Mouse (Mus musculus) WW6 (cell line): ENCODE measurements around the gene Sgsm2.

Experiments used
- DNase-seq: peaks from one replicate; pipeline ENCODE4 v3.0.0-alpha.2; 2013; ENCODE audit warnings: low read depth, low spot score

Gene Sgsm2

DNA sequence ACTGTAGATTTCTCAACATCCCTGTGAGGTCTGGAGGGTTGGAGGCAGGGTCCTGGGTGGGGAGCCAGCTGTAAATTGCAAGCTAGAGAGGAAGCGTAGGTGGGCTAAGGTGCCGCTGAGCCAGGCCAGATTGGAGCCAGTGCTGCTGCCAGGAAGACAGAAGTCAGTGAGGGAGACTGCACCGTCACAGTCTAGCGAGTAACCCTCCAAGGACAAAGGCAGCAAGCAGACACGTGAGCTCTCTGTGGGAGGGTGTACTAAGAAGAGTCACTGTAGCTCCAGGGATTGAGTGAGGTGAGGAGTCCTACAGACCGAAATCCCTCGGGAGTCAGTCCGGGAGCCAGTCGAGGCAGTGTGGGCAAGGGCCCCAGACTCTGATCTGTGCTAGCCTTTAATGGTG lies 55.5 kb downstream of the Sgsm2 start:
- DNase-seq = no peak

- no peak for DNase-seq
Observed at GRCm38 (mm10) chr11:74840739-74841138, 56.1 kb downstream of the Sgsm2 start.

DNA sequence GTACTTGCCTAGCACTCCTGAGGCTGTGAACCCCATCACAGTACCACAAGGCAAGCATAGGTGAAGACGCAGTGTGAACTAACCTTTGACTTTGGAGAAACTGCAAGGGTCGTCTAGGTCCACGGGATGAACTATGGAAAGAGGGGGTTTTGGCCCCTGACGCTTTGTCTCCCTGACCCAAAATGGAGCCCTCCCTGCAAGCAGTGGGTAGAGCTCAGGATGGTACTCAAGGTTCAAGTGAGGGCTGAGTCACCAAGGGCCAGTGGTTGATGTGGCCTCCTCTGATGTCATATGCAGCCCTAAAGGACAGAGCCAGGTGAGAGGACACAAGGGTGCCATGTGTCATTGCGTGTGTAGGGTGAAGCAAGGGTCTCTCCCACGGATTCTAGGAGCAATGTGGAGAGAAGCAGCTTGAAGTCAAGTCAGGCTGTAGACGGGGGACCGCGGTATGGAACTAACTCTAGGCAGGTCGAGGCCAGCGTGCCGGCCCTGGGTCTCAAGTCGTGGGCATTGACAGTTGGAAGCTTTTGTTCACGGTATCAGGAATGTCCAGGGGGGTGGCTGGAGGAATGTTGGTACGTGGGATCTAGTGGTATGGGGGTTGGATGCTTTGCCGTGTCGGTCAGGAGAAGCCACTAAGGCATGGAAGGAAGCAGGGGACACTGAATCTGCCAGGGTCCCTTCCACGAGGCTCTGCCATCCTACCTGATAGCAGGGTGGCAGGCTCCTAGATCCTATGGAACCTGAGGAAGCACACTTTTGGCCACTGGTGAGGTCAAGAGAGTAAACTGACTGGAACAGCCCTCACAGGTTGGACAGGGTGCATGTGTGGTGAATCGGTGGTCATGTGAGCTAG lies 56.8 kb downstream of the Sgsm2 start:
- no peak for DNase-seq

- no peak for DNase-seq
Observed at GRCm38 (mm10) chr11:74838971-74839370, 57.9 kb downstream of the Sgsm2 start.

DNA sequence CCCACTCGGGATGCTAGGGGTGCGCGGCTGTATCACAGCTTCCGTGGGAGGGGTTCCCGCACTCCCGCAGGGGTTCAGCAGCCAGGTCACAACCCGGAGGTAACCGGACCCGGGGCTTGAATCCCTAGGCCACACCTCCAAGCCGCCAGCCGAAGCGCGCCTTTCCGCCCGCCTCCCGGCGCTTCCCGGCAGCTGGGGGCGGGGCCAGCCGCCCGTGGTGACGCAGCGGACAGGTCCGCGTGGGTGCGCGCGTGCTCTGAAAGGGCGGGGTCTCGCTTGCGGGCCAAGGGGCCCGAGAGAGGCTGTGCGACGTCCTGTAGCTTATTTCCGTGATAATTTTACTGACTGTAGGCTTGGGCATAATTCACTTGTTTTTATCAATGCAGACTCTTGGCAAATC lies 58.4 kb downstream of the Sgsm2 start:
- peak; percentile 93 for DNase-seq

DNA sequence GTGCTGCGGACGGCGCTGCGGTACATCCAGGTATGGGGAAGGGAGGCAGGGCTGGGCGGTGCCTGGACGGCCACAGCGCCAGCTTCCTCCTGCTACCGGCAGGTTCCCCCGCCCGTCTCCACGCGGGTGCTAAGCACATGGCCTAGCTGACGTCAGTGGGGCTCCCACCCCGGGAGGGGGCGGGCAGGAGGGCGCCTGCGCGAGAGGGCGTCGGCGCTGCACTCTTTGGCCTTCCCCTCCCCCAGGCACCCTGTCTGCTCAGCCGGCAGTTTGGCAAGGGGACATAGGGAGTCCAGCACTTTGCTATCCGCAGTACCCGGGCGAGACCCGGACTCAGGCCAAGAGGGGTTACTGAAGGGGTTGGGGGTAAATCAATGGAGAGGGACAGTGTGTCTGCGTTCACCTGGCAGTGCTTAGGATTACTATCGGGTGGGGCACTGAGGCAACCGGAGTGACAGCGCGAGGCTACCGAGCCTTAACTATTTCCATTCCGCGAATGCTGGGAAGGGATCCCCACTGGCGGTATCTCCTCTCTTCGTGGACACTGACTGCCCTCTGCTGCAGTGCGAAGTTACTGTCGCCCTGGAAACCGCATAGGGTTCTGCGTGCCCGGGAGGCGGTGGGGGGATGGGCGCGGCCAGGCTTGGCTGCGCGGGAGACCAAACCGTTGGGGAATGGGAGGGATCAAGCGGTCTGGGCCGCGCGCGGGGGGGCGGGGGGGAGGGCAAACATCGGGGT lies 59.0 kb downstream of the Sgsm2 start:
- DNase-seq = peak; percentile 89

DNA sequence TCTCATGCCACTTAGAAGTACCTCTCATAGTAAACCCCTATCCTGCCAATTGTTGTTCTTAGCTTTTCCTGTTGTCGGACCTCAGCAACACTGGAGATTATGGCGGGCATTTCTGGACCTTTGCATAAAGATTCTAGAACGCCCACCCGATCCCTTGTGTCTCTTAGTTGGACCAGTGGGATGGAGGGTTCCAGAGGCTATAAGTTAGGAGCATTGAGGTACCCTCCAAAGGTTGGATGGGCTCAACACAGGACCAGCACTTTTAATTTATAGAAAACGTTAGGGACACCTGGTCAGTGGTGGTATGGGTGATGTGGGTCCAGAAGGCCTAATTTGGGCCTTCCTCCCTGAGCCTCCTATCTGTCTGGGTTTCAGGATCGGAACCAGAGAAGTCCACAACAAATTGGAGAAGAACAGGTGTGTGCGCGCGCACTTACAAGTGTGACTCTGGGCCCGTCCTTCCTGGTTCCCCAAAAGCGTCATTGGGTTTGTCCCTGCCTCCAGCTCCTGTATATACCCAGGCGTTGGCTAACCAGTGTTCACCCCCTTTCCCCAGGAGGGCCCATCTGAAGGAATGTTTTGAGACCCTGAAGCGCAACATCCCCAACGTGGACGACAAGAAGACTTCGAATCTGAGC lies 59.7 kb downstream of the Sgsm2 start:
- no peak for DNase-seq

- DNase-seq = no peak
Observed at GRCm38 (mm10) chr11:74836225-74837055, 60.4 kb downstream of the Sgsm2 start.

GRCm38 (mm10) chr11:74835593-74836224 lies 61.2 kb downstream of the Sgsm2 start:
- no peak for DNase-seq

- DNase-seq = no peak
Observed at GRCm38 (mm10) chr11:74834650-74835277, 62.1 kb downstream of the Sgsm2 start.

DNA sequence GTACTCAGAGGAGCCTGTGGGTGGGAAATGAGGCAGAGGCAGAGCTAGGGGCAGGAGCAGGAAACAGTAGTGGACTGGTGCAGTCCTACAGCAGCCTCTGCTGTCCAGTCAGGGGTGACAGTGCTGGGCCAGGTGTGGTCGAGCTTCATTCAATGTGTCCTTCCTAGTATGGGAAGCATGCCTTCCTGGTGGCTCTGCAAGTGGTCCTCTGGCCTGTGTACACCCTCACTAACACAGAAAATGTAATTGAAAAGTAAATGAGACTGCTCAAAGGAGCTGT lies 62.6 kb downstream of the Sgsm2 start:
- DNase-seq = no peak

DNA sequence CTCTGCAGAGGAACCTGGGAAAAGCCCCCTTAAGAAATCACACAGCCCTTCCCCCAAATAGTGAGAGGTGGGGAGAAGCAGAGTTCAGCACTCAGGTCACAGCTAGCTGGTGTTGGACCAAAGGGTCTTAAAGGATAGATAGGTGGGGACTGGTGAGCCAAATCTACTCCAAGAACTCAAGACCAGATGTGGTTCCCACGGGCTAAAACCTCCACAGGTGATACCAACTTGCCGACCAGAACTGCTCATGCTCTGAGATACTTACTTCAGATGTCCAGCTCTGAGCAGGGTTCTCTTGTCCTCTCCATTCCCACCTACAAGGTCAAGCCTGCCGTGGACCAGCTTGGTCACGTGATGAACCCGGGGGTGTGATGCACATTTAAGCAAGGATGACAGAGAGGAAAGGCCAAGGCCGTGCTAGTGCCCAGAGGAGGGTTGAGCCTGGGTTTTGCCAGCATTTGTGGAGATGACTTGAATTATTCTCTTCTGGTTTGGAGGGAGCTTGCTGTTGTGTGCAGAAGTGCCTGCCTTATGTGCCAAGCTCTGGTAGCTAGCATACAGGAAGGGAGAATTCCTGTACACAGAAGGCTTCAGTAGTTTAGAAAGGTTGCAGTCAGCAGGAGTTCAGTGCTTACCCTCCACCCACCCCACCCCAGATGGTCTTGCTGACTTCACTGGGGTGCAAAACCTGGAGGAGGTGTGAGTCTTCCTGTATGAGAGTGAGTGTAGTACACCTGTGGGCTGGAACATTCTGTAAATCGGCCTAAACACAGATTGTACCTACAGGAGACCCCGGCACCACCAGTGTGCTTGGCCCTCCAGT lies 63.1 kb downstream of the Sgsm2 start:
- DNase-seq = no peak

DNA sequence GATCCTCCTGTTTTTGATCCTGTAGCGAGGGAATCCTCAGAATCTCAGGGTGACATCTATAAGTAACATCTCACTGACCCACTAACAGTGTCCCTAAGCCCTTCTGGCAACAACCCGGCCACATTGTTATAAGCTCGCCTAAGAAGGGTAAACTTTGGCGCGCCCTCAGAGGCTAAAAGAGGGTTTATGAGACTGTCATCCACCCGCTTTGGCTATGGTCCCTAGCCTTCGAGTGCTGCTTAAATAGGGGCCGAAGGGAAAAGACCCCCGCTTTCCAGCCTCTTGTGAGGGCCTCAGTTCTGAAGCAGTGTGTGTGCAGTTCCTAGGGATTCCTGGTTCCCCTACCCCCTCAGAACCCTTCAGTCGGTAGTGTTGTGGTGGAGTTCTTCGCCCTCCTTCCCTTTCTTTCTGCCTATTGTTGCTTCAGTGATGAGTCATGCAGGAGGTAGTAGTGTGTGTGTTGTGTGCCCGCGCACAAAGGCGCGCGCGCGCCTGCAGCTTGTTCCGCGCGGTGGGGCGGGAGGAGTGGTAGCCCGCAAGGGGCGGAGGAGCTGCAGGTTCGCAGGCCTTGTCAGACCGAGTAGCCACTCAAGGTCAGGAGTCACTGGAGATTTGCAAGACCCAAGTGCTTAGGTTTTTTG lies 64.2 kb downstream of the Sgsm2 start:
- DNase-seq = no peak

GRCm38 (mm10) chr11:74831606-74832451 lies 65.0 kb downstream of the Sgsm2 start:
- DNase-seq = peak; percentile 99

GRCm38 (mm10) chr11:74831191-74831605 lies 65.7 kb downstream of the Sgsm2 start:
- no peak for DNase-seq

- DNase-seq = peak; percentile 98
Observed at GRCm38 (mm10) chr11:74830256-74831161, 66.4 kb downstream of the Sgsm2 start, which contains the start of gene Mnt. Mnt (plus strand) TSS chr11:74830920.

GRCm38 (mm10) chr11:74829812-74830211 lies 67.0 kb downstream of the Sgsm2 start:
- peak; percentile 88 for DNase-seq
